Mouse (Mus musculus): ENCODE data around the gene Treml1.
A peak's percentile ranks its signal among the peaks of the same experiment; 100 is the strongest.
"Not testable (repeated sequence)": the region's sequence is repeated elsewhere in the genome, so short reads cannot be mapped to it uniquely, and the experiment has no call there.

Treml1 gene

GRCm38 (mm10) chr17:48359616-48360015 is at the start of gene Treml1:
Gene Treml1, plus strand, starts transcription at chr17:48359916.
- no peak for DNase-seq (ENCODE audit: low read depth, low spot score)

GRCm38 (mm10) chr17:48312124-48312523 is 47.6 kb upstream of the Treml1 start:
- DNase-seq (ENCODE audit: low read depth, low spot score) = no peak

- not testable (repeated sequence) for DNase-seq (ENCODE audit: low read depth, low spot score)
These were observed 43.7 kb upstream of the Treml1 start, which contains the start of gene B430306N03Rik for GRCm38 (mm10) chr17:48315905-48316579. Gene B430306N03Rik, plus strand, starts transcription at chr17:48316141.

- no peak for DNase-seq (ENCODE audit: low read depth, low spot score)
These were observed 41.0 kb upstream of the Treml1 start for GRCm38 (mm10) chr17:48318686-48319085.

- no peak for DNase-seq (ENCODE audit: low read depth, low spot score)
These were observed 38.4 kb upstream of the Treml1 start for GRCm38 (mm10) chr17:48321279-48321678.

GRCm38 (mm10) chr17:48323236-48323635 is 36.5 kb upstream of the Treml1 start:
- DNase-seq (ENCODE audit: low read depth, low spot score) = no peak

GRCm38 (mm10) chr17:48324258-48324657 is 35.5 kb upstream of the Treml1 start:
- DNase-seq (ENCODE audit: low read depth, low spot score) = no peak

GRCm38 (mm10) chr17:48325093-48325492 is 34.6 kb upstream of the Treml1 start:
- DNase-seq (ENCODE audit: low read depth, low spot score) = no peak

- no peak for DNase-seq (ENCODE audit: low read depth, low spot score)
These were observed 34.1 kb upstream of the Treml1 start for GRCm38 (mm10) chr17:48325638-48326037.

- no peak for DNase-seq (ENCODE audit: low read depth, low spot score)
These were observed 33.1 kb upstream of the Treml1 start for GRCm38 (mm10) chr17:48326656-48327055.

GRCm38 (mm10) chr17:48332524-48332923 is 27.2 kb upstream of the Treml1 start:
- DNase-seq (ENCODE audit: low read depth, low spot score) = no peak

GRCm38 (mm10) chr17:48334186-48334585 is 25.5 kb upstream of the Treml1 start:
- DNase-seq (ENCODE audit: low read depth, low spot score) = no peak

- peak; percentile 67 for DNase-seq (ENCODE audit: low read depth, low spot score)
These were observed 22.9 kb upstream of the Treml1 start for GRCm38 (mm10) chr17:48336857-48337256.

- DNase-seq (ENCODE audit: low read depth, low spot score) = no peak
These were observed 19.4 kb upstream of the Treml1 start for GRCm38 (mm10) chr17:48340267-48340666.

GRCm38 (mm10) chr17:48341947-48342346 is 17.8 kb upstream of the Treml1 start:
- no peak for DNase-seq (ENCODE audit: low read depth, low spot score)

- no peak for DNase-seq (ENCODE audit: low read depth, low spot score)
These were observed 16.7 kb upstream of the Treml1 start for GRCm38 (mm10) chr17:48343065-48343464.

- DNase-seq (ENCODE audit: low read depth, low spot score) = no peak
These were observed 13.9 kb upstream of the Treml1 start for GRCm38 (mm10) chr17:48345824-48346223.

- no peak for DNase-seq (ENCODE audit: low read depth, low spot score)
These were observed 13.5 kb upstream of the Treml1 start, which contains the start of gene Trem2 for GRCm38 (mm10) chr17:48346231-48346630. Gene Trem2, plus strand, starts transcription at chr17:48346401.

GRCm38 (mm10) chr17:48346834-48347233 is 12.9 kb upstream of the Treml1 start:
- DNase-seq (ENCODE audit: low read depth, low spot score) = no peak

- no peak for DNase-seq (ENCODE audit: low read depth, low spot score)
These were observed 12.4 kb upstream of the Treml1 start for GRCm38 (mm10) chr17:48347287-48347686.

- DNase-seq (ENCODE audit: low read depth, low spot score) = no peak
These were observed 9.0 kb upstream of the Treml1 start for GRCm38 (mm10) chr17:48350681-48351193.

GRCm38 (mm10) chr17:48352976-48353375 is 6.7 kb upstream of the Treml1 start:
- not testable (repeated sequence) for DNase-seq (ENCODE audit: low read depth, low spot score)

- DNase-seq (ENCODE audit: low read depth, low spot score) = no peak
These were observed 3.9 kb upstream of the Treml1 start for GRCm38 (mm10) chr17:48355822-48356221.
